9 mouse cellular contexts compared by ENCODE assay signal in the genomic region with DNA sequence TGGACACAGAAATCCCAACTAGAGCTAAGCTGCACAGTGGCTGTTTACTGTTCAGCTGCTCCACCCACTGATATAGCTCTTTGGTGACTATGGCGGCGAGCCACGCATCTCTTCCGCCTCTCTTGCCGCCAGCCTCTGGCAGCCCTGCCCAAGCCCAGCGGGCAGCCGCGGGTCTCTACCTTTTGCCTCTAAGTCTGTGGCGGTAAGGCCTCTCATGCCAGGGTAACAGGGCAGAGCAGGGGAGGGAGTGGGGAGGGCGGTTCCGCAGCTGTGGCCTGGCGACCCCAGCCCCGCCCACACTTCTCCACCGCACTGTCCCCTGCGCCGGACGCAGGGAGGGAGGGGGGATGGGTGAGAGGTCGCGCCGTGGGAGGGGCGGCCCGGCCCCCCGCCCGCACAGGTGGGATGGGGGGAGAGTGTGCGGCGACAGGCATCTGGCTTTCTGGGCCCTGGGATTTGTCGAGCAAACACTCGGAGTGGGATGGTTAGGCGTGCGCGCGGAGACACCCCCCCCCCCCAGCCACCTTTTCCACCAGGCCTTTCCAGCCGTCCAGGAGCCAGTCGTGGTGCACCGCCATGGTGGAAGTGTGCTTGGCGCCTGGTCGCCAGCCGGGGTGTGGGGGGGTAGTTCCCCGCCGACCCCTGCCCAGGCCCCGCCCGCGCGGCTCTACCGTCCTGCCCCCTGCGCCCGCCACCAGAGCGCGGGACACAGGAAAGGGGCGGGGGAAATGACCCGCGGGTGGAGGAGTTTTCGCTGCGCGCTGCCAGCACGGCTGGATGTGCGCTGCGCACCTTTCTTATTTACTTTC. TPM values are rescaled to one million over a fixed set of nuclear protein-coding genes. Genes with fewer than 3 reads are reported as not detected.
A peak's percentile ranks its signal among the peaks of the same experiment; 100 is the strongest.
DNase-seq lines count a peak whose midpoint lies in the region; ATAC-seq and TF ChIP-seq lines count a peak whose summit lies in the region.
"Had no signal": no experiment of that assay in that cellular context is flagged by ENCODE, and none has a peak within 500 bp of the region (broad histone marks: within the 10 kb centered on the region; RNA-seq: fewer than 3 reads in every experiment).

No protein-coding gene starts in this region.

- in situ Hi-C loops in ES-E14 (cut with MboI; ENCODE audit: low sequenced_read_pairs in 2 of 2, unreplicated experiment in 2 of 2) = no loop called here

- H3K36me3 ChIP-seq in ES-E14 (ENCODE audit: control insufficient read depth, insufficient read depth, low read length, poor library complexity, severe bottlenecking) = no peaks in the 10 kb centered on the region
- H3K36me3 ChIP-seq in embryonic facial prominence, embryonic 15.5 days = no peaks in the 10 kb centered on the region
- H3K36me3 ChIP-seq in heart, embryonic 16.5 days (ENCODE audit: control insufficient read depth, insufficient read depth) = no peaks in the 10 kb centered on the region
- no peaks in the 10 kb centered on the region for H3K36me3 ChIP-seq in lung, embryonic 14.5 days (ENCODE audit: insufficient read depth)

- TF ChIP-seq POLR2A in bone marrow macrophage, adult 2 months (IDR thresholded peaks at IDR 0.05; ENCODE audit: borderline replicate concordance, low read depth, low read length) = no peak

- H3K4me1 ChIP-seq in ES-E14 (ENCODE audit: control insufficient read depth in 2 of 2, insufficient read depth in 2 of 2, low read length in 2 of 2, poor library complexity in 1 of 2) = no peaks in the 10 kb centered on the region
- no peaks in the 10 kb centered on the region for H3K4me1 ChIP-seq in bone marrow macrophage, adult 2 months (ENCODE audit: control insufficient read depth, insufficient read depth, low read length)
- H3K4me1 ChIP-seq in embryonic facial prominence, embryonic 15.5 days = no peaks in the 10 kb centered on the region
- H3K4me1 ChIP-seq in heart, embryonic 16.5 days (ENCODE audit: control insufficient read depth, insufficient read depth, low read length) = no peaks in the 10 kb centered on the region
- no peaks in the 10 kb centered on the region for H3K4me1 ChIP-seq in lung, embryonic 14.5 days (ENCODE audit: insufficient read depth)

- peak; percentile 88 for ATAC-seq in embryonic facial prominence, embryonic 15.5 days (ENCODE audit: insufficient number of reproducible peaks, low FRiP score, low TSS enrichment, low read depth)
- peak; percentile 96 for ATAC-seq in heart, embryonic 16.5 days (replicated peaks; ENCODE audit: extremely low read depth, insufficient read depth, low FRiP score)
- peak; percentile 97 for ATAC-seq in lung, embryonic 14.5 days (ENCODE audit: insufficient read depth)
- ATAC-seq in neutrophil, adult 5-6 weeks (ENCODE audit: extremely low read depth, insufficient number of reproducible peaks, low FRiP score, poor library complexity, severe bottlenecking) = peak; percentile 39; the same call in 1 of the 2 replicates

- H3K9ac ChIP-seq in ES-E14 (ENCODE audit: insufficient read depth, low read depth, low read length, poor library complexity, severe bottlenecking) = peak overlapping the region; percentile 62
- peak overlapping the region; percentile 26; the same call in 1 of the 2 replicates for H3K9ac ChIP-seq in embryonic facial prominence, embryonic 15.5 days
- peak overlapping the region; percentile 74 for H3K9ac ChIP-seq in heart, embryonic 16.5 days (ENCODE audit: low read length)
- H3K9ac ChIP-seq in lung, embryonic 14.5 days = peak overlapping the region; percentile 52

- peak overlapping the region; percentile 66 to 67 for H3K4me3 ChIP-seq in ES-E14 (ENCODE audit: insufficient read depth in 1 of 2, low read depth in 1 of 2, low read length in 2 of 2, poor library complexity in 1 of 2, severe bottlenecking in 1 of 2)
- peak overlapping the region; percentile 69 for H3K4me3 ChIP-seq in bone marrow macrophage, adult 2 months (ENCODE audit: insufficient read depth, low read length)
- peak overlapping the region; percentile 51 for H3K4me3 ChIP-seq in embryonic facial prominence, embryonic 15.5 days (replicated peaks)
- peak overlapping the region; percentile 61 for H3K4me3 ChIP-seq in heart, embryonic 16.5 days (ENCODE audit: low read length)
- peak overlapping the region; percentile 40 for H3K4me3 ChIP-seq in lung, embryonic 14.5 days (ENCODE audit: low read depth, low read length)

- no peaks in the 10 kb centered on the region for H3K27me3 ChIP-seq in embryonic facial prominence, embryonic 15.5 days
- no peaks in the 10 kb centered on the region for H3K27me3 ChIP-seq in heart, embryonic 16.5 days (ENCODE audit: control insufficient read depth, insufficient read depth, low read length)
- H3K27me3 ChIP-seq in lung, embryonic 14.5 days (ENCODE audit: insufficient read depth, low read length) = no peaks in the 10 kb centered on the region

- peak overlapping the region; percentile 73 for H3K4me2 ChIP-seq in embryonic facial prominence, embryonic 15.5 days (replicated peaks)
- H3K4me2 ChIP-seq in heart, embryonic 16.5 days (ENCODE audit: low read depth, low read length) = peak overlapping the region; percentile 68
- H3K4me2 ChIP-seq in lung, embryonic 14.5 days = peak overlapping the region; percentile 67

- H3K27ac ChIP-seq in ES-E14 (ENCODE audit: insufficient read depth, low read depth, low read length, poor library complexity, severe bottlenecking) = peak overlapping the region; percentile 56; the same call in 1 of the 2 replicates
- H3K27ac ChIP-seq in bone marrow macrophage, adult 2 months (ENCODE audit: insufficient read depth, low read depth, low read length) = no peak overlapping the region
- H3K27ac ChIP-seq in embryonic facial prominence, embryonic 15.5 days (replicated peaks) = peak overlapping the region; percentile 25; the same call in 1 of the 2 replicates
- H3K27ac ChIP-seq in heart, embryonic 16.5 days (ENCODE audit: low read length) = peak overlapping the region; percentile 88
- H3K27ac ChIP-seq in lung, embryonic 14.5 days (ENCODE audit: low read depth) = peak overlapping the region; percentile 48

- 10% methylated on average over 55 of the region's 58 CpGs for WGBS in embryonic facial prominence, embryonic 15.5 days
- 2% methylated on average over 46 of the region's 58 CpGs for WGBS in heart, embryonic 16.5 days
- WGBS in lung, embryonic 14.5 days = 11% methylated on average over 53 of the region's 58 CpGs

- TF ChIP-seq CTCF in bone marrow macrophage, adult 2 months (IDR thresholded peaks at IDR 0.05; ENCODE audit: low read depth, low read length) = no peak
- no peak for TF ChIP-seq CTCF in lung, embryonic 14.5 days (IDR thresholded peaks at IDR 0.05; ENCODE audit: low read depth)

- no peaks in the 10 kb centered on the region for H3K9me3 ChIP-seq in ES-E14 (ENCODE audit: control insufficient read depth, insufficient read depth, low read depth, low read length)
- no peaks in the 10 kb centered on the region for H3K9me3 ChIP-seq in embryonic facial prominence, embryonic 15.5 days (replicated peaks)
- no peaks in the 10 kb centered on the region for H3K9me3 ChIP-seq in heart, embryonic 16.5 days (replicated peaks; ENCODE audit: control insufficient read depth, low read length)
- H3K9me3 ChIP-seq in lung, embryonic 14.5 days (ENCODE audit: low read depth, low read length) = no peaks in the 10 kb centered on the region

- peak; percentile 66 for DNase-seq in ES-E14 (ENCODE audit: low read depth, low spot score)
- peak; percentile 70 for DNase-seq in kidney, postnatal 10 days
- peak; percentile 61 for DNase-seq in lung, embryonic 14.5 days
- DNase-seq in thymus, postnatal 36 days = peak; percentile 5 to 17

TF ChIP-seq in ES-E14, 5 proteins besides CTCF, POLR2A, EP300 and RAD21:
- TF ChIP-seq HCFC1 (IDR thresholded peaks at IDR 0.05; ENCODE audit: borderline replicate concordance, insufficient read depth, low read length) = no peak
- TF ChIP-seq ZC3H11A (IDR thresholded peaks at IDR 0.05; ENCODE audit: borderline replicate concordance, low read depth, low read length) = no peak
- TF ChIP-seq ZNF384 (IDR thresholded peaks at IDR 0.05; ENCODE audit: low read depth, low read length) = no peak
- TF ChIP-seq CHD2 (IDR thresholded peaks at IDR 0.05; ENCODE audit: low read depth, low read length) = no peak
- no peak for TF ChIP-seq MAFK (IDR thresholded peaks at IDR 0.05; ENCODE audit: insufficient read depth, low read depth, low read length)
TF ChIP-seq in ES-E14: peak in this region for 0.

RNA-seq across cellular contexts. Expression of a gene that starts 33.4 kb away (rescaled TPM):
- total RNA-seq in ES-E14 (2012; rRNA removed) = not detected in 2 replicates
- polyA plus RNA-seq in bone marrow macrophage, adult 2 months (2012; ENCODE audit: insufficient read depth, insufficient read length, missing spikeins) = not detected in 2 replicates
- not detected in 2 replicates for polyA plus RNA-seq in embryonic facial prominence, embryonic 15.5 days (2015; fragmentation: Nextera tagmentation; extraction: Ambion mirVana)
- polyA plus RNA-seq in heart, embryonic 16.5 days (2015; fragmentation: Nextera tagmentation; extraction: Ambion mirVana) = not detected in 2 replicates
- polyA plus RNA-seq in lung, embryonic 14.5 days (2014; fragmentation: Nextera tagmentation; extraction: Ambion mirVana) = not detected in 2 replicates
- total RNA-seq in neutrophil, adult 5-6 weeks (2017) = 0.25 TPM in 1 of 2 replicates, not detected in the other
- total RNA-seq: left cerebral cortex, postnatal 14 days had no signal

Comparison
In these comparisons a context has a peak if more than half of its experiments do, and no peak if none do; other contexts are left out.
1. DNase-seq: peak in every context shown above with its lines; median percentile 70 in kidney, postnatal 10 days; 66 in ES-E14; 61 in lung, embryonic 14.5 days; 11 in thymus, postnatal 36 days.
2. ATAC-seq: peak in every context shown above with its lines; median percentile 97 in lung, embryonic 14.5 days; 96 in heart, embryonic 16.5 days; 88 in embryonic facial prominence, embryonic 15.5 days; 39 in neutrophil, adult 5-6 weeks.